Mouse (Mus musculus): ENCODE measurements around the gene Ifi213. TPM values are rescaled to one million over a fixed set of nuclear protein-coding genes. Genes with fewer than 3 reads are reported as not detected.
"Not testable (repeated sequence)": the region's sequence is repeated elsewhere in the genome, so short reads cannot be mapped to it uniquely, and the experiment has no call there.

Gene Ifi213
- polyA plus RNA-seq, 1 experiment from 2014 or later, result not detected

DNA sequence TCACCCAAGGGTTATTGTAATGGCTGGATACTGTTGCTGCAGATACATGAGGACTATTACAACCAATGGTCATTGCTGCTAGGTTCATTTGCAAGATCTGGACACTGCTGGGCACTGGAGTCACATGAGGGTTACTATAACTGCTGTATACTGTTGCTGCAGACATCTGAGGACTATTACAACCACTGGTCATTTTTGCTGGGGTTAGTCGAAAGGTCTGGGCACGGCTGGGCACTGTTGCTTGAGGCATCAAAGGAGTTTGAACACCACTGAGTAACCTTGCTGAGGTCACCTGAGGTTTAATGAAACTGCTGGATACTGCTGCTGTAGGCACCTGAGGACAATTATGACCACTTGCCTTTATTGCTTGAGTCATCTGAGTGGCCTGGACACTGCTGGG, 9.4 kb downstream of the Ifi213 start:
- H3K4me2 ChIP-seq (replicated peaks; ENCODE audit: low read depth, low read length); H3K9me3 ChIP-seq (ENCODE audit: control insufficient read depth, low read depth, low read length); H3K36me3 ChIP-seq (ENCODE audit: control insufficient read depth, insufficient read depth, low read length); H3K27ac ChIP-seq (ENCODE audit: low read length); H3K9ac ChIP-seq (replicated peaks; ENCODE audit: low read depth, low read length); ATAC-seq (ENCODE audit: insufficient number of reproducible peaks, insufficient read depth, low FRiP score, low read depth); H3K4me3 ChIP-seq (ENCODE audit: low read depth, low read length); H3K4me1 ChIP-seq (ENCODE audit: control insufficient read depth, insufficient read depth, low read length); H3K27me3 ChIP-seq (ENCODE audit: control insufficient read depth, insufficient read depth, low read length): not testable (repeated sequence)
- 88% methylated on average over 2 of the region's 2 CpGs for WGBS

DNA sequence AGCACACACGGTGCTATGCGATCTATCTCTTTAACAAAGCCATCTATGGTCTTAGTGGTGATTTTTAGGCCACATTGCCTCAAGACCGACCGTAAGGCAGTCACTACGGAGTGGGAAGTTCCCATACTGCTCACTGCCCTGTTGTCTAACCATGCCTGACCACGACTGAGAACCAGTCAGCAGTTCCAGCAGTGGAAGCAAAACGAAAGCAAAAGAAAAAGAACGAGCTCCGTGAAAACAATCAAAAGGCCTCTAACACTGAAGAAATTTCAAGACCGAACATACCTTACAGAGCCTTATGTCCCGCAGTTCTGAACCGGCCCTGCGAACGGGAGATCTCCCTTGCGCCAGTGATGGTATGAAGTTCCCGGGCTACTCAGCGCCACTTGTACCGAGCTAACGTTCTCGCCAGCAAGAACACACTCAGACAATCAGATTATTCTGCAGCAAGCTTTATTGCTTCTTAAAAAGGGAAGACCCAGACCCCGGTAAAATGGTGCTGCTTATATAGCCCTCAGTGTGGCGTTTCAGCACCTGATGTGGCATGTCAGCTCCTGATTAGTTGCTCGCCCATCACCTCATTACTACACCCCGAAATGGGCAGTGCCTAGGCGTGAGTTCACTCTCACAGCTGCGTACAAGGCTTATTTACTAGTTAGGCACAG, 19.0 kb downstream of the Ifi213 start:
- Histone ChIP-seq H3K4me1 (ENCODE audit: control insufficient read depth, insufficient read depth, low read length) (no peaks in the 10 kb centered on the region), H3K27ac (ENCODE audit: low read length) (no peak overlapping the region), H3K36me3 (ENCODE audit: control insufficient read depth, insufficient read depth, low read length) (no peaks in the 10 kb centered on the region), H3K9ac (replicated peaks; ENCODE audit: low read depth, low read length) (no peak overlapping the region), H3K4me3 (ENCODE audit: low read depth, low read length) (no peak overlapping the region), H3K4me2 (replicated peaks; ENCODE audit: low read depth, low read length) (no peak overlapping the region), H3K27me3 (ENCODE audit: control insufficient read depth, insufficient read depth, low read length) (no peaks in the 10 kb centered on the region), H3K9me3 (ENCODE audit: control insufficient read depth, low read depth, low read length) (peaks cover 4% of the 10 kb centered on the region; the same call in 1 of the 2 replicates)
- no peak for ATAC-seq (ENCODE audit: insufficient number of reproducible peaks, insufficient read depth, low FRiP score, low read depth)
- 93% methylated on average over 26 of the region's 26 CpGs for WGBS

DNA sequence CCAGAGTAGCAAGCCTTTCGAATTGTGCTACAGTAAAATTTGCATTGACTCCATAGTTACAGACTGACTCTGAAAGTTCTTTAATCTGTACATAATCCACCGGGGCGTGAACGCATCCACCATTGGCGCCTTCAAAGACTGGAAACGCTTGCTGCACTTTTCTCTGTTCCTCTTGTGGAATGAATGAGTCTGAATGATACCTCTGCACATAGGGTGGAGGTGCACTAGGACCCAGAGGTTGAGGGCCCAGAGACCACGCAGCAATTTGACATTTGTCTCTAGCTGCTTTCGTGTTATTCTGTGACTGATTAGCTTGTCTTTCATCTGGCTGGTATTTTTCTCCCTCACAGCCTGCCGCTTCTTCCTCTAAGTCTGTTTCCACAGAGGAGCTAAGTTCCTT, 20.0 kb downstream of the Ifi213 start:
- peaks cover 4% of the 10 kb centered on the region; the same call in 1 of the 2 replicates for H3K9me3 ChIP-seq (ENCODE audit: control insufficient read depth, low read depth, low read length)
- H3K27me3 ChIP-seq (ENCODE audit: control insufficient read depth, insufficient read depth, low read length), result no peaks in the 10 kb centered on the region
- WGBS, result 92% methylated on average over 9 of the region's 9 CpGs
- no peak overlapping the region for H3K4me2 ChIP-seq (replicated peaks; ENCODE audit: low read depth, low read length)
- no peak overlapping the region for H3K4me3 ChIP-seq (ENCODE audit: low read depth, low read length)
- H3K36me3 ChIP-seq (ENCODE audit: control insufficient read depth, insufficient read depth, low read length), result no peaks in the 10 kb centered on the region
- no peak for ATAC-seq (ENCODE audit: insufficient number of reproducible peaks, insufficient read depth, low FRiP score, low read depth)
- H3K4me1 ChIP-seq (ENCODE audit: control insufficient read depth, insufficient read depth, low read length), result no peaks in the 10 kb centered on the region
- H3K27ac ChIP-seq (ENCODE audit: low read length), result no peak overlapping the region
- no peak overlapping the region for H3K9ac ChIP-seq (replicated peaks; ENCODE audit: low read depth, low read length)

DNA sequence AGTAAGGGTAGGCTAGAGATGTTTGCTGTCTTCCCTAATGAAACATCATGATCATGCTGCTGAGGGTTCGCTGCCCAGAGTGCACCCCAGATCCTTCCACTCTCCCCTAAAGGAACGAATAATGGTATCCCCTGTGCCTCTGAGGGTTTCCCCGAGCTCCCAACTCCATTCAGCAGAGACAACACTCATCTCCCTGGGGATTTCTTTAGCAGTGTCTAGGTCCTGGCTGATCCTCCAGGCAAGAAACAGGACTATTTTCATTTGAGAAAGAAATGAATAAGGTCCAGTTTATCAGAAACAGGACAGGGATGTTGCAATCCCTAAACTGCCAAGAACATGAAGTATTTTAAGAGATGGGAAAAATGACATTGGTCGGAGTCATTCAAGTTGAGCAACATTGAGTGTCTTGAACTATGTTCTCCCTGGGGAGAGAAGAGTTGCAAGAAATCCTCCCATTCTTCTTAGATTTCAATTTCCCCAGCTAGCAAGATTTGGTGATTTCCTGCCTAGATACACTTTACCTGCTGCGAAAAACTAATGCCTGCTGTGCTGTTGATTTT, 48.5 kb downstream of the Ifi213 start:
- not testable (repeated sequence) for H3K27ac ChIP-seq (ENCODE audit: low read length); H3K4me3 ChIP-seq (ENCODE audit: low read depth, low read length); ATAC-seq (ENCODE audit: insufficient number of reproducible peaks, insufficient read depth, low FRiP score, low read depth); H3K9me3 ChIP-seq (ENCODE audit: control insufficient read depth, low read depth, low read length); H3K4me1 ChIP-seq (ENCODE audit: control insufficient read depth, insufficient read depth, low read length); H3K36me3 ChIP-seq (ENCODE audit: control insufficient read depth, insufficient read depth, low read length); H3K9ac ChIP-seq (replicated peaks; ENCODE audit: low read depth, low read length); H3K27me3 ChIP-seq (ENCODE audit: control insufficient read depth, insufficient read depth, low read length); H3K4me2 ChIP-seq (replicated peaks; ENCODE audit: low read depth, low read length)
- WGBS, result 78% methylated on average over 5 of the region's 5 CpGs

DNA sequence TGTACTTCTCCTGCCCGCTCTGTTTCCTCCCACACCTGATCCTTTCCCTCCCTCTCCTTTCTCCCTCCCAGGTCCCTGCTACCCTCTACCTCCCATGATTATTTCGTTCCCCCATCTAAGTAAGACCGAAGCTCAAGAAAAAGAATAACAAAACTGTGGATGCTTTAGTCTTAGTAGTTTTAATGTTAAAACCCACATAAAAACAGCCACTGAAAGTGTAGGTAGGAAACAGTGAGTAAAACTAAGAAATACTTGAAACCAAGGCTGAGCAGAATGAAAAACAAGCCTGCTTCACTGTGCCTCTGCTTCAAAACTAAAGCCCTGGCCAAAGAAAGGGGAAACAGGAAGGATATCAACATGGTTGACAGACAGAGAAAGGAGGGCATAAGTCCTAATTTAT, 50.3 kb downstream of the Ifi213 start:
- ATAC-seq (ENCODE audit: insufficient number of reproducible peaks, insufficient read depth, low FRiP score, low read depth); H3K4me3 ChIP-seq (ENCODE audit: low read depth, low read length): not testable (repeated sequence)
- 84% methylated on average over 3 of the region's 3 CpGs for WGBS

DNA sequence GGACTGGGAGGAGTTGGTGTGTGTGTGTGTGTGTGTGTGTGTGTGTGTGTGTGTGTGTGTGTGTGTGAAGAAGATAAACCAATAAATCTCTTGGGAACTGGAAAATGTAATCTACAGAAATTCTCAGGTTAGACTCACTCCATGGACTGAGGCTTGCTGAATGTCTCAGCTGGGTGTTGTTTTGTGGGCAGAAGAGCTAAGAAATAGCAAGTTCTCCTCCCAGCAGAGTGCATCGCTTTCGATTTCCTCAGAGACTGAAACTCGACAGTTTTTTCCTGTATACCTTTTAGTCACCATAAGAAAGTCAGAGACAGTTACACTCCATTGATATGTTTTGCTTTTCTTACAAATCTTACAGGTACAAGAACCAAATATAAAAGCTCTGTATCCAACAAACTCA, 63.3 kb downstream of the Ifi213 start, which contains the start of gene Ifi214:
TSS of gene Ifi214 (minus strand) at position 167 of the 400 bp plus-strand sequence.
- H3K9ac ChIP-seq (replicated peaks; ENCODE audit: low read depth, low read length); H3K27ac ChIP-seq (ENCODE audit: low read length); ATAC-seq (ENCODE audit: insufficient number of reproducible peaks, insufficient read depth, low FRiP score, low read depth); H3K4me2 ChIP-seq (replicated peaks; ENCODE audit: low read depth, low read length); H3K9me3 ChIP-seq (ENCODE audit: control insufficient read depth, low read depth, low read length); H3K4me1 ChIP-seq (ENCODE audit: control insufficient read depth, insufficient read depth, low read length); H3K4me3 ChIP-seq (ENCODE audit: low read depth, low read length); H3K36me3 ChIP-seq (ENCODE audit: control insufficient read depth, insufficient read depth, low read length); H3K27me3 ChIP-seq (ENCODE audit: control insufficient read depth, insufficient read depth, low read length): not testable (repeated sequence)
- WGBS, result 87% methylated on average over 3 of the region's 3 CpGs

More for the DNA sequence above, 50.3 kb downstream of the Ifi213 start:
- H3K27ac ChIP-seq (ENCODE audit: low read length); H3K9ac ChIP-seq (replicated peaks; ENCODE audit: low read depth, low read length); H3K36me3 ChIP-seq (ENCODE audit: control insufficient read depth, insufficient read depth, low read length); H3K9me3 ChIP-seq (ENCODE audit: control insufficient read depth, low read depth, low read length); H3K4me1 ChIP-seq (ENCODE audit: control insufficient read depth, insufficient read depth, low read length); H3K4me2 ChIP-seq (replicated peaks; ENCODE audit: low read depth, low read length); H3K27me3 ChIP-seq (ENCODE audit: control insufficient read depth, insufficient read depth, low read length): not testable (repeated sequence)

DNA sequence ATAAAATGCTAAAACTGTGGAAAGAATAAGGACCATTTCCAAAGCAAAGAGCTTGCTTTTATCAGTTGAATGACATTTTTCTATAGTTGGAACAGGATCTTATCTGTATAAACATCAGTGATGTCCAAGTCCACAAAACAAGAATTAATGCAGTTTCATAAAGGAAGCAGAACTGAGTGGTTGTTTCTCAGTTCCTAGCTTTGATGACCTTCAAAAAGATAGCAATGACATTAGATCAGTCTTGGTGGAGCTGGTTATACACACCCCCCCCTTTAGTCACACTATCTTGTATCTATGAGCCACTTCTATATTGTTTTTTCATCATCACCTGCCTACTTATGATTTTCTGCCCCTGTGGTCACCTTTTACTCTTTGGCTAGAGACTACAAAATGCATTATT, 77.6 kb downstream of the Ifi213 start:
- no peak overlapping the region for H3K9ac ChIP-seq (replicated peaks; ENCODE audit: low read depth, low read length)
- H3K36me3 ChIP-seq (ENCODE audit: control insufficient read depth, insufficient read depth, low read length), result no peaks in the 10 kb centered on the region
- H3K4me3 ChIP-seq (ENCODE audit: low read depth, low read length), result no peak overlapping the region
- no peaks in the 10 kb centered on the region for H3K4me1 ChIP-seq (ENCODE audit: control insufficient read depth, insufficient read depth, low read length)
- no peak overlapping the region for H3K27ac ChIP-seq (ENCODE audit: low read length)
- H3K27me3 ChIP-seq (ENCODE audit: control insufficient read depth, insufficient read depth, low read length), result no peaks in the 10 kb centered on the region
- H3K9me3 ChIP-seq (ENCODE audit: control insufficient read depth, low read depth, low read length), result no peaks in the 10 kb centered on the region
- no peak overlapping the region for H3K4me2 ChIP-seq (replicated peaks; ENCODE audit: low read depth, low read length)
- no peak for ATAC-seq (ENCODE audit: insufficient number of reproducible peaks, insufficient read depth, low FRiP score, low read depth)

Measured in stomach, embryonic 14.5 days (tissue).